Mouse (Mus musculus) lung, postnatal 0 days (tissue): ENCODE data around the gene Rcc1.

Experiments
- CTCF ChIP-seq: IDR thresholded peaks from 2 replicates; pipeline ENCODE4 v1.5.1; 2016; ENCODE audit warnings: antibody characterized with exemption, mild to moderate bottlenecking
- EP300 ChIP-seq: IDR thresholded peaks from 2 replicates; pipeline ENCODE4 v1.6.1; 2016; ENCODE audit warnings: antibody characterized with exemption, mild to moderate bottlenecking, control low read depth

DNA sequence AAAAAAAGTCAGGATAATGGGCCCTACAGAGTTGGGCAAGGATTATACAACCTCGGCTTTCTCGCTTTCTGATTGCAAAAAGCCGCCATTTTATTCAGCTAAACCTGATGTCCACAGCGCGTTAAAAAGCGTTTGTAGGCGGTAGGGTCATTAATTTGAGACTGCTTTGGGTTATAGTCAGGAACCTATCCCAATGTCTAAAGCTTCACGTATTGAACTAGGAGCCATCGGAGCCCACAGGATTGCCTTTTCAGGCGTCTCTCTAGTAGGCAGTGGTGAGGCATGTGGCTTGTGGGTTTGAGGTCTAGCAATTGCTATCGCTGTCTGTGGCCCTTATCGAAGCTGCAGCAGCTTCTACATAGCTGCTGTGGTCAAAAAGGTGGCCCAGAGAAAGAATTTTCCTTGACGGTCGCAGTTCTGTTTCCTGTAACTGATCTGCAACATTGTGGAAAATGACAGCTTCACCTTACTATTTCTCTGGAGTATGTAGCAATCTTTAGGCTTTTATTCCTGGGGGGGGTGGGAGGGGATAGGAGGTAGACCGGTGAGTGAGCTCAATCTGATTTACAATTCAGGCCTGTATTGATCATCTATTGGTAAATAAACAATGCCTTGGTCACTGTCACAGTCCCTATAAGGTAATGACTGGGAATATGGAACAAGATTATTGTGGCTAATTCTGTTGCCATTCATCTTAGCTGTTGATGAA is 44.1 kb downstream of the Rcc1 start:
- TF ChIP-seq EP300 (no peak), CTCF (no peak)
